Mouse (Mus musculus): ENCODE data around the gene Col6a2. TPM values are rescaled to one million over a fixed set of nuclear protein-coding genes. Genes with fewer than 3 reads are reported as not detected.

The Col6a2 gene
- total and polyA plus RNA-seq, 3 experiments: not detected

GRCm38 (mm10) chr10:76575374-76575773 lies 48.1 kb downstream of the Col6a2 start, which contains the start of gene Ftcd:
Gene Ftcd (plus strand): TSS chr10:76575648.
- no peak for DNase-seq (ENCODE audit: low read depth, low spot score)
- H3K9me3 ChIP-seq (replicated peaks; ENCODE audit: insufficient read depth, low read length): no peaks in the 10 kb centered on the region
- H3K4me1 ChIP-seq (ENCODE audit: control insufficient read depth in 1 of 2, insufficient read depth in 2 of 2, low read length in 2 of 2): 0 out of 4 replicates have a peak, but pooled peaks cover 0 to 3% of the 10 kb centered on the region in 2 experiments
- H3K27me3 ChIP-seq (ENCODE audit: control insufficient read depth in 1 of 2, insufficient read depth in 2 of 2, low read length in 2 of 2): no peaks in the 10 kb centered on the region
- H3K4me3 ChIP-seq (ENCODE audit: control insufficient read depth in 1 of 2, insufficient read depth in 1 of 2, low read depth in 2 of 2, low read length in 2 of 2): no peak within 1 kb of the TSS
- H3K36me3 ChIP-seq (ENCODE audit: control insufficient read depth in 1 of 2, insufficient read depth in 2 of 2, low read length in 2 of 2): no peaks in the 10 kb centered on the region
- no peak within 1 kb of the TSS for H3K9ac ChIP-seq (ENCODE audit: control insufficient read depth, low read depth, low read length, poor library complexity, severe bottlenecking)
- TF ChIP-seq USF1 (IDR thresholded peaks at IDR 0.05; ENCODE audit: low read depth, low read length) (no peak), SMC3 (IDR thresholded peaks at IDR 0.05; ENCODE audit: low read depth, low read length) (no peak), MXI1 (IDR thresholded peaks at IDR 0.05; ENCODE audit: low read depth, low read length) (no peak), JUND (IDR thresholded peaks at IDR 0.05; ENCODE audit: low read depth, low read length) (no peak), SIN3A (IDR thresholded peaks at IDR 0.05; ENCODE audit: low read length) (no peak), UBTF (IDR thresholded peaks at IDR 0.05; ENCODE audit: borderline replicate concordance, insufficient read depth, low read depth, low read length) (no peak), KAT2A (conservative IDR thresholded peaks at IDR 0.05; ENCODE audit: low read depth, low read length) (no peak), HCFC1 (IDR thresholded peaks at IDR 0.05; ENCODE audit: low read depth, low read length) (no peak), RCOR1 (IDR thresholded peaks at IDR 0.05; ENCODE audit: low read depth, low read length) (no peak), CHD1 (IDR thresholded peaks at IDR 0.05; ENCODE audit: low read depth, low read length) (no peak), TAL1 (IDR thresholded peaks at IDR 0.05; ENCODE audit: low read length) (no peak), MAFK (IDR thresholded peaks at IDR 0.05; ENCODE audit: borderline replicate concordance, low read depth, low read length) (no peak), ZMIZ1 (IDR thresholded peaks at IDR 0.05; ENCODE audit: low read depth, low read length) (no peak), E2F4 (IDR thresholded peaks at IDR 0.05; ENCODE audit: borderline replicate concordance, low read depth, low read length) (no peak), ETS1 (IDR thresholded peaks at IDR 0.05; ENCODE audit: low read depth, low read length) (no peak), MYB (IDR thresholded peaks at IDR 0.05; ENCODE audit: low read depth, low read length) (no peak), MYC (IDR thresholded peaks at IDR 0.05; ENCODE audit: low read depth, low read length) (no peak), POLR2AphosphoS5 (IDR thresholded peaks at IDR 0.05; ENCODE audit: borderline replicate concordance, low read depth, low read length) (no peak)
- no peaks in the 10 kb centered on the region for H3K79me2 ChIP-seq (ENCODE audit: control insufficient read depth, insufficient read depth, low read length, poor library complexity)
- no peak within 1 kb of the TSS for H3K27ac ChIP-seq (ENCODE audit: control insufficient read depth, low read depth, low read length)

GRCm38 (mm10) chr10:76572151-76572550 lies 51.3 kb downstream of the Col6a2 start:
- Histone ChIP-seq H3K9me3 (replicated peaks; ENCODE audit: insufficient read depth, low read length) (no peaks in the 10 kb centered on the region), H3K27me3 (ENCODE audit: control insufficient read depth in 1 of 2, insufficient read depth in 2 of 2, low read length in 2 of 2) (peaks cover 0 to 2% of the 10 kb centered on the region in 2 experiments; a peak in 1 of 4 replicates), H3K4me3 (ENCODE audit: control insufficient read depth in 1 of 2, insufficient read depth in 1 of 2, low read depth in 2 of 2, low read length in 2 of 2) (no peak overlapping the region), H3K79me2 (ENCODE audit: control insufficient read depth, insufficient read depth, low read length, poor library complexity) (no peaks in the 10 kb centered on the region), H3K36me3 (ENCODE audit: control insufficient read depth in 1 of 2, insufficient read depth in 2 of 2, low read length in 2 of 2) (no peaks in the 10 kb centered on the region), H3K27ac (ENCODE audit: control insufficient read depth, low read depth, low read length) (no peak overlapping the region), H3K4me1 (ENCODE audit: control insufficient read depth in 1 of 2, insufficient read depth in 2 of 2, low read length in 2 of 2) (0 out of 4 replicates have a peak, but pooled peaks cover 0 to 3% of the 10 kb centered on the region in 2 experiments), H3K9ac (ENCODE audit: control insufficient read depth, low read depth, low read length, poor library complexity, severe bottlenecking) (no peak overlapping the region)
- no peak for DNase-seq (ENCODE audit: low read depth, low spot score)
- TF ChIP-seq CTCF (IDR thresholded peaks at IDR 0.05 in 2 of 3, conservative IDR thresholded peaks at IDR 0.05 in 1 of 3; ENCODE audit: control insufficient read depth in 1 of 3, insufficient read depth in 1 of 3, low read depth in 2 of 3, low read length in 3 of 3, poor library complexity in 1 of 3, severe bottlenecking in 1 of 3) (no peak), NELFE (IDR thresholded peaks at IDR 0.05; ENCODE audit: low read depth, low read length) (no peak), CHD2 (IDR thresholded peaks at IDR 0.05; ENCODE audit: low read length) (no peak), POLR2A (IDR thresholded peaks at IDR 0.05; ENCODE audit: control insufficient read depth in 1 of 2, insufficient read depth in 1 of 2, low read depth in 1 of 2, low read length in 2 of 2, poor library complexity in 1 of 2) (no peak), TBP (IDR thresholded peaks at IDR 0.05; ENCODE audit: low read depth, low read length) (no peak)

All from MEL (cell line).